Mouse (Mus musculus) forebrain, embryonic 10.5 days (tissue): ENCODE results near the gene Spg7. TPM values are rescaled to one million over a fixed set of nuclear protein-coding genes. Genes with fewer than 3 reads are reported as not detected.
"Not testable (repeated sequence)": the region's sequence is repeated elsewhere in the genome, so short reads cannot be mapped to it uniquely, and the experiment has no call there.

Experiments used
- DNase-seq: peaks from one replicate; pipeline ENCODE4 v3.0.0-alpha.2; 2017; ENCODE audit warnings: low spot score; ENCODE audit errors: extremely low spot score
- H3K27ac ChIP-seq: fragments of 300-500 bp; sonication (generic); 2 replicates; pipeline ENCODE4 v1.5.1; 2016; ENCODE audit warnings: mild to moderate bottlenecking
- H3K27me3 ChIP-seq: fragments of 300-500 bp; sonication (generic); 2 replicates; pipeline ENCODE4 v1.6.1; 2016; ENCODE audit warnings: mild to moderate bottlenecking; ENCODE audit not compliant: poor library complexity, severe bottlenecking
- H3K36me3 ChIP-seq: fragments of 300-500 bp; sonication (generic); replicated peaks from 2 replicates; pipeline ENCODE4 v1.6.1; 2016; ENCODE audit warnings: mild to moderate bottlenecking, moderate library complexity
- H3K4me1 ChIP-seq: fragments of 300-500 bp; sonication (generic); 2 replicates; pipeline ENCODE4 v1.6.1; 2016
- H3K4me3 ChIP-seq: fragments of 300-500 bp; sonication (generic); 2 replicates; pipeline ENCODE4 v1.5.1; 2016; ENCODE audit warnings: mild to moderate bottlenecking, moderate library complexity
- H3K9me3 ChIP-seq: fragments of 300-500 bp; sonication (generic); 2 replicates; pipeline ENCODE4 v1.6.1; 2016; ENCODE audit warnings: mild to moderate bottlenecking, moderate library complexity
- WGBS: fragments of 180-500 bp; shearing (Covaris S2); methylation state at CpG from one replicate; pipeline ENCODE4 v1.1.7; 2016; 5-methylcytosine and 5-hydroxymethylcytosine counted together
- polyA plus RNA-seq: library from polyadenylated mRNA; unstranded; fragments of >200 nt; fragmentation: Nextera tagmentation; extraction: Ambion mirVana; gene quantifications from 2 replicates; pipeline ENCODE4 v1.2.1, GENCODE M21; 2016

The Spg7 gene
- polyA plus RNA-seq: 53.9 and 56.8 TPM in 2 replicates

GRCm38 (mm10) chr8:123062721-123063120, at the start of gene Spg7:
Gene Spg7 (plus strand): TSS chr8:123062942.
- no peaks in the 10 kb centered on the region for H3K9me3 ChIP-seq
- no peak within 1 kb of the TSS for H3K27ac ChIP-seq
- H3K4me1 ChIP-seq: peaks cover 26% of the 10 kb centered on the region
- no peak for DNase-seq
- H3K4me3 ChIP-seq: no peak within 1 kb of the TSS
- H3K27me3 ChIP-seq: no peaks in the 10 kb centered on the region
- WGBS: 77% methylated on average over 7 of the region's 7 CpGs
- H3K36me3 ChIP-seq: peaks cover 11% of the 10 kb centered on the region

GRCm38 (mm10) chr8:123014429-123014828, 48.3 kb upstream of the Spg7 start:
- H3K36me3 ChIP-seq: peaks cover 37% of the 10 kb centered on the region
- no peaks in the 10 kb centered on the region for H3K9me3 ChIP-seq
- H3K4me3 ChIP-seq: no peak overlapping the region
- no peak for DNase-seq
- 91% methylated on average over 7 of the region's 7 CpGs for WGBS
- no peak overlapping the region for H3K27ac ChIP-seq
- no peaks in the 10 kb centered on the region for H3K27me3 ChIP-seq
- H3K4me1 ChIP-seq: peaks cover 10% of the 10 kb centered on the region

GRCm38 (mm10) chr8:123015074-123015473, 47.7 kb upstream of the Spg7 start:
- Histone ChIP-seq H3K4me3 (no peak overlapping the region), H3K9me3 (no peaks in the 10 kb centered on the region), H3K27me3 (no peaks in the 10 kb centered on the region), H3K4me1 (peaks cover 10% of the 10 kb centered on the region), H3K27ac (no peak overlapping the region), H3K36me3 (peaks cover 30% of the 10 kb centered on the region)
- no peak for DNase-seq
- WGBS: 91% methylated on average over 3 of the region's 3 CpGs

- WGBS: 96% methylated on average over 4 of the region's 4 CpGs
- no peak for DNase-seq
- H3K9me3 ChIP-seq: no peaks in the 10 kb centered on the region
Measured at GRCm38 (mm10) chr8:123017143-123017542, 45.6 kb upstream of the Spg7 start.

GRCm38 (mm10) chr8:123018484-123019164, 44.1 kb upstream of the Spg7 start:
- Histone ChIP-seq H3K9me3 (no peaks in the 10 kb centered on the region), H3K36me3 (peaks cover 19% of the 10 kb centered on the region), H3K4me3 (no peak overlapping the region), H3K4me1 (peaks cover 18% of the 10 kb centered on the region), H3K27me3 (no peaks in the 10 kb centered on the region), H3K27ac (no peak overlapping the region)
- no peak for DNase-seq
- WGBS: 89% methylated on average over 4 of the region's 4 CpGs

More at GRCm38 (mm10) chr8:123017143-123017542, 45.6 kb upstream of the Spg7 start:
- Histone ChIP-seq H3K4me1 (peaks cover 18% of the 10 kb centered on the region), H3K36me3 (peaks cover 27% of the 10 kb centered on the region), H3K27me3 (no peaks in the 10 kb centered on the region), H3K27ac (no peak overlapping the region), H3K4me3 (no peak overlapping the region)

- H3K36me3 ChIP-seq: peaks cover 21% of the 10 kb centered on the region
- H3K27ac ChIP-seq: no peak overlapping the region
- no peak for DNase-seq
- 93% methylated on average over 2 of the region's 2 CpGs for WGBS
- no peak overlapping the region for H3K4me3 ChIP-seq
- no peaks in the 10 kb centered on the region for H3K27me3 ChIP-seq
- H3K4me1 ChIP-seq: peaks cover 18% of the 10 kb centered on the region
- no peaks in the 10 kb centered on the region for H3K9me3 ChIP-seq
Measured at GRCm38 (mm10) chr8:123020084-123020483, 42.7 kb upstream of the Spg7 start.

- no peaks in the 10 kb centered on the region for H3K9me3 ChIP-seq
- H3K36me3 ChIP-seq: peaks cover 20% of the 10 kb centered on the region
- no peak overlapping the region for H3K27ac ChIP-seq
- no peaks in the 10 kb centered on the region for H3K27me3 ChIP-seq
- no peak overlapping the region for H3K4me3 ChIP-seq
- peaks cover 18% of the 10 kb centered on the region for H3K4me1 ChIP-seq
- no peak for DNase-seq
- 89% methylated on average over 2 of the region's 2 CpGs for WGBS
Measured at GRCm38 (mm10) chr8:123020859-123021258, 41.9 kb upstream of the Spg7 start.

GRCm38 (mm10) chr8:123021259-123021658, 41.5 kb upstream of the Spg7 start:
- Histone ChIP-seq H3K4me3 (no peak overlapping the region), H3K27me3 (no peaks in the 10 kb centered on the region), H3K9me3 (no peaks in the 10 kb centered on the region), H3K4me1 (peaks cover 18% of the 10 kb centered on the region), H3K36me3 (peaks cover 17% of the 10 kb centered on the region), H3K27ac (no peak overlapping the region)
- 80% methylated on average over 1 of the region's 1 CpGs for WGBS
- no peak for DNase-seq

GRCm38 (mm10) chr8:123022727-123023126, 40.0 kb upstream of the Spg7 start:
- 89% methylated on average over 3 of the region's 3 CpGs for WGBS
- no peak overlapping the region for H3K27ac ChIP-seq
- H3K4me3 ChIP-seq: no peak overlapping the region
- peaks cover 16% of the 10 kb centered on the region for H3K36me3 ChIP-seq
- H3K9me3 ChIP-seq: no peaks in the 10 kb centered on the region
- H3K4me1 ChIP-seq: peaks cover 18% of the 10 kb centered on the region
- DNase-seq: no peak
- H3K27me3 ChIP-seq: no peaks in the 10 kb centered on the region

GRCm38 (mm10) chr8:123024226-123024625, 38.5 kb upstream of the Spg7 start:
- WGBS: 98% methylated on average over 2 of the region's 2 CpGs
- no peaks in the 10 kb centered on the region for H3K9me3 ChIP-seq
- H3K4me1 ChIP-seq: peaks cover 8% of the 10 kb centered on the region
- H3K27ac ChIP-seq: no peak overlapping the region
- no peak overlapping the region for H3K4me3 ChIP-seq
- no peaks in the 10 kb centered on the region for H3K27me3 ChIP-seq
- H3K36me3 ChIP-seq: peaks cover 22% of the 10 kb centered on the region
- no peak for DNase-seq

GRCm38 (mm10) chr8:123025951-123026351, 36.8 kb upstream of the Spg7 start:
- WGBS: 91% methylated on average over 3 of the region's 3 CpGs
- Histone ChIP-seq H3K27ac (no peak overlapping the region), H3K9me3 (no peaks in the 10 kb centered on the region), H3K4me1 (peaks cover 8% of the 10 kb centered on the region), H3K4me3 (no peak overlapping the region), H3K36me3 (peaks cover 30% of the 10 kb centered on the region), H3K27me3 (no peaks in the 10 kb centered on the region)
- no peak for DNase-seq

- H3K27me3 ChIP-seq: no peaks in the 10 kb centered on the region
- H3K4me3 ChIP-seq: no peak overlapping the region
- peaks cover 30% of the 10 kb centered on the region for H3K36me3 ChIP-seq
- H3K9me3 ChIP-seq: no peaks in the 10 kb centered on the region
- 93% methylated on average over 8 of the region's 8 CpGs for WGBS
- peaks cover 10% of the 10 kb centered on the region for H3K4me1 ChIP-seq
- H3K27ac ChIP-seq: no peak overlapping the region
- no peak for DNase-seq
Measured at GRCm38 (mm10) chr8:123027786-123028185, 35.0 kb upstream of the Spg7 start.

GRCm38 (mm10) chr8:123030091-123030490, 32.7 kb upstream of the Spg7 start:
- H3K9me3 ChIP-seq, H3K27ac ChIP-seq, DNase-seq, H3K4me3 ChIP-seq, H3K27me3 ChIP-seq: not testable (repeated sequence)
- Histone ChIP-seq H3K4me1 (peaks cover 25% of the 10 kb centered on the region), H3K36me3 (peaks cover 22% of the 10 kb centered on the region)
- 85% methylated on average over 5 of the region's 5 CpGs for WGBS
